Mouse (Mus musculus) lung, postnatal 0 days (tissue): Measurements from ENCODE around the gene Syndig1.

Experiments
- CTCF ChIP-seq: IDR thresholded peaks from 2 replicates; pipeline ENCODE4 v1.5.1; 2016; ENCODE audit warnings: antibody characterized with exemption, mild to moderate bottlenecking
- EP300 ChIP-seq: IDR thresholded peaks from 2 replicates; pipeline ENCODE4 v1.6.1; 2016; ENCODE audit warnings: antibody characterized with exemption, mild to moderate bottlenecking, control low read depth

- TF ChIP-seq CTCF (no peak), EP300 (no peak)
Observed at GRCm38 (mm10) chr2:149927001-149927400, 98.0 kb downstream of the Syndig1 start.
